Mouse (Mus musculus) ovary, postnatal 10 days (tissue): ENCODE measurements at regions not wholly inside any gene's neighbourhood (a gene's known extent, or its start where the extent isn't known, plus 50 kb on each side); places are given as distances from the start of the nearest gene placed in this dataset.

ENCODE experiments used
- DNase-seq: peaks from one replicate; pipeline ENCODE4 v3.0.0; 2022; ENCODE audit warnings: low spot score

- no peak for DNase-seq
These were observed 198.6 kb upstream of the Tprg start for GRCm38 (mm10) chr16:25087741-25088648.

GRCm38 (mm10) chr16:25088649-25089019 is 198.0 kb upstream of the Tprg start:
- no peak for DNase-seq

- no peak for DNase-seq
These were observed 182.5 kb upstream of the Tprg start for GRCm38 (mm10) chr16:25104165-25104564.

- DNase-seq, result no peak
These were observed 182.0 kb upstream of the Tprg start for GRCm38 (mm10) chr16:25104603-25105002.

GRCm38 (mm10) chr16:25140164-25140563 is 146.5 kb upstream of the Tprg start:
- peak; percentile 6 for DNase-seq

- DNase-seq, result no peak
These were observed 139.1 kb upstream of the Tprg start for GRCm38 (mm10) chr16:25147486-25147885.

GRCm38 (mm10) chr16:25149186-25149585 is 137.4 kb upstream of the Tprg start:
- no peak for DNase-seq

GRCm38 (mm10) chr16:25176870-25177269 is 109.7 kb upstream of the Tprg start:
- DNase-seq, result no peak

- DNase-seq, result no peak
These were observed 108.6 kb upstream of the Tprg start for GRCm38 (mm10) chr16:25178055-25178454.

GRCm38 (mm10) chr16:25181939-25182338 is 104.7 kb upstream of the Tprg start:
- DNase-seq, result no peak

- DNase-seq, result no peak
These were observed 89.5 kb upstream of the Tprg start for GRCm38 (mm10) chr16:25197079-25197478.

- DNase-seq, result no peak
These were observed 87.8 kb upstream of the Tprg start for GRCm38 (mm10) chr16:25198844-25199243.

- no peak for DNase-seq
These were observed 86.6 kb upstream of the Tprg start for GRCm38 (mm10) chr16:25199984-25200383.

GRCm38 (mm10) chr16:25201094-25201770 is 85.4 kb upstream of the Tprg start:
- DNase-seq, result no peak

GRCm38 (mm10) chr16:25213250-25213649 is 73.4 kb upstream of the Tprg start:
- no peak for DNase-seq

GRCm38 (mm10) chr16:25220552-25220951 is 66.1 kb upstream of the Tprg start:
- DNase-seq, result peak; percentile 3

GRCm38 (mm10) chr16:25224801-25225200 is 61.8 kb upstream of the Tprg start:
- no peak for DNase-seq
